Mouse (Mus musculus) thymus, adult 2 months (tissue): ENCODE measurements around the gene Wiz. TPM values are rescaled to one million over a fixed set of nuclear protein-coding genes. Genes with fewer than 3 reads are reported as not detected.

Source experiments
- DNase-seq: peaks from one replicate; pipeline ENCODE4 v3.0.0; 2021
- H3K27ac ChIP-seq: fragments of 200-500 bp; 2 replicates; pipeline ENCODE4 v1.5.1; 2012; ENCODE audit warnings: low read length, control low read depth; ENCODE audit not compliant: control insufficient read depth, insufficient read depth
- H3K27me3 ChIP-seq: fragments of 200-500 bp; 2 replicates; pipeline ENCODE4 v1.6.1; 2012; ENCODE audit warnings: mild to moderate bottlenecking, low read length, moderate library complexity, mixed read lengths; ENCODE audit not compliant: control insufficient read depth, insufficient read depth
- H3K36me3 ChIP-seq: fragments of 200-500 bp; 2 replicates; pipeline ENCODE4 v1.6.1; 2012; ENCODE audit warnings: mild to moderate bottlenecking, low read length, moderate library complexity; ENCODE audit not compliant: control insufficient read depth, insufficient read depth
- H3K4me1 ChIP-seq: fragments of 200-500 bp; replicated peaks from 2 replicates; pipeline ENCODE4 v1.6.1; 2012; ENCODE audit warnings: low read length; ENCODE audit not compliant: control insufficient read depth, insufficient read depth
- H3K4me3 ChIP-seq: fragments of 200-500 bp; 2 replicates; pipeline ENCODE4 v1.5.1; 2012; ENCODE audit warnings: mild to moderate bottlenecking, low read length, control low read depth, moderate library complexity; ENCODE audit not compliant: control insufficient read depth, insufficient read depth
- CTCF ChIP-seq: fragments of 200-500 bp; IDR thresholded peaks from 2 replicates; pipeline ENCODE4 v1.5.1; 2012; ENCODE audit warnings: mild to moderate bottlenecking, control low read depth, low read length, moderate library complexity, borderline replicate concordance; ENCODE audit not compliant: control insufficient read depth, poor library complexity, insufficient read depth; ENCODE audit errors: extremely low read depth
- POLR2A ChIP-seq: fragments of 200-500 bp; IDR thresholded peaks from 2 replicates; pipeline ENCODE4 v1.6.1; 2012; ENCODE audit warnings: mild to moderate bottlenecking, low read length, control low read depth, moderate library complexity; ENCODE audit not compliant: control insufficient read depth, poor library complexity, insufficient read depth; ENCODE audit errors: extremely low read depth
- WGBS: fragments of 180-500 bp; shearing (Covaris S2); methylation state at CpG from one replicate; pipeline ENCODE4 v1.1.7; 2018; 5-methylcytosine and 5-hydroxymethylcytosine counted together
- polyA plus RNA-seq: library from polyadenylated mRNA; depleted of rRNA; stranded (reverse); fragments of >200 nt; gene quantifications from 2 replicates; pipeline ENCODE4 v1.2.3, GENCODE M21; 2012; rRNA removed

Wiz gene
- 57.1 and 71.0 TPM in 2 replicates for polyA plus RNA-seq

DNA sequence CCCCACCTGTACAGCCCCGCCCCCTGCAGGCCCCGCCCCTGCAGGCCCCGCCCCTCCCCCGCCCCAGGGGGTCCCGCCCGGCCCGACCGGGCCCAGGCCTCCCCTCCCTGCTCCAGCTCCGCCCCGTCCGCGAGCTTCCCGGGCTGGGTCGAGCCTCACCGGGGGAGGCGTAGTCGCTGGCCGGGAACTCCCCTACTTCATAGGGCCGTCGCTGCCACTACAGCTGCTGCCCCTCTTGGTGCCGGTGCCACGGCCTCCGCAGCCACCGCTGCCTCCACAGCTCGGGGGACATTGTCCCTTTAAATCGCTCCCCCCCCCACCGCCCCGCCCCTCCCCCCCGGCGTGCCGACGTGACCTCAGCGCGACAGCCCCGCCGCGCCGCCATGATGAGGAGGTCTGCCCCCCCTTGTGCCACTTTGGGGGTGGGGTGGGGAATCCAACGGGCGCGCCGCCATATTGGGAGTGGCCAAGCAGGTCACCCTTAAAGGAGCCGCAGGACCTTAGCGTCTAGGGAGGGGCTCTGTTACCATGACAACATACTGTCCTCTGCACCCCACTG lies at the start of gene Wiz:
Gene Wiz (minus strand): TSS at position 339 of the 559 bp plus-strand sequence.
- Histone ChIP-seq H3K36me3 (peaks cover 33% of the 10 kb centered on the region), H3K27ac (no peak within 1 kb of the TSS), H3K4me1 (peaks cover 11% of the 10 kb centered on the region), H3K27me3 (no peaks in the 10 kb centered on the region), H3K4me3 (peak within 1 kb of the TSS; percentile 55)
- no peak for TF ChIP-seq POLR2A
- TF ChIP-seq CTCF: no peak; the same call in 1 of the 2 replicates
- peak; percentile 90 for DNase-seq
- 1% methylated on average over 31 of the region's 44 CpGs for WGBS

DNA sequence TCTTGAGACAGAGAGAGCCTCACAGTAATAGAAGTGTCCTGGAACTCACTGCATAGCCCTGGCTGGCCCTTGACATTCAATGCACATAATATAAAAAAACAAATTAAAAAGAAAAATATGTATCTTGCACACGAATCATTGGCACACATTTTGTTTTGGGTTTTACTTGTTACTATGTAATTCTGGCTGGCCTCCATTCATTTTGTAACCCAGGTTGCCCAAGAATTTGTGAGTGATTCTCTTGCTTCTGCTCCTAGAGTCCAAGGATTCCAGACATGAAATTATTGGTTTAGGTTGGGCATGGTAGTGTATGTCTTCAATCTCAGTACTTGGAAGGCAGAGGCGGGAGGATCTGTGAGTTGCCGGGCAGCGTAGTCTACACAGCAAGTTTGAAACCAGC lies 47.9 kb upstream of the Wiz start:
- no peaks in the 10 kb centered on the region for H3K36me3 ChIP-seq
- 95% methylated on average over 4 of the region's 4 CpGs for whole genome bisulfite sequencing
- TF ChIP-seq POLR2A: no peak
- H3K4me1 ChIP-seq: no peaks in the 10 kb centered on the region
- H3K27ac ChIP-seq: no peak overlapping the region
- no peak overlapping the region for H3K4me3 ChIP-seq
- DNase-seq: no peak
- no peaks in the 10 kb centered on the region for H3K27me3 ChIP-seq

GRCm38 (mm10) chr17:32435151-32435550 lies 45.9 kb upstream of the Wiz start:
- DNase-seq: no peak
- TF ChIP-seq CTCF: no peak
- TF ChIP-seq POLR2A: no peak
- WGBS: 92% methylated on average over 5 of the region's 5 CpGs
- Histone ChIP-seq H3K27me3 (no peaks in the 10 kb centered on the region), H3K27ac (no peak overlapping the region), H3K36me3 (no peaks in the 10 kb centered on the region), H3K4me3 (no peak overlapping the region), H3K4me1 (peaks cover 2% of the 10 kb centered on the region; the same call in 1 of the 2 replicates)

GRCm38 (mm10) chr17:32434324-32434723 lies 45.1 kb upstream of the Wiz start:
- H3K27ac ChIP-seq: no peak overlapping the region
- DNase-seq: no peak
- TF ChIP-seq POLR2A (no peak), CTCF (no peak)
- H3K4me3 ChIP-seq: no peak overlapping the region
- peaks cover 2% of the 10 kb centered on the region; the same call in 1 of the 2 replicates for H3K4me1 ChIP-seq
- WGBS: 71% methylated on average over 4 of the region's 4 CpGs
- no peaks in the 10 kb centered on the region for H3K36me3 ChIP-seq
- H3K27me3 ChIP-seq: no peaks in the 10 kb centered on the region

GRCm38 (mm10) chr17:32431972-32432371 lies 42.7 kb upstream of the Wiz start:
- no peaks in the 10 kb centered on the region for H3K36me3 ChIP-seq
- WGBS: 52% methylated on average over 3 of the region's 3 CpGs
- no peak overlapping the region for H3K4me3 ChIP-seq
- H3K4me1 ChIP-seq: peaks cover 2% of the 10 kb centered on the region; the same call in 1 of the 2 replicates
- TF ChIP-seq CTCF (no peak), POLR2A (no peak)
- H3K27me3 ChIP-seq: no peaks in the 10 kb centered on the region
- peak; percentile 17 for DNase-seq
- no peak overlapping the region for H3K27ac ChIP-seq

- no peak for TF ChIP-seq CTCF
- TF ChIP-seq POLR2A: no peak
- Histone ChIP-seq H3K4me3 (no peak overlapping the region), H3K27me3 (no peaks in the 10 kb centered on the region), H3K4me1 (peaks cover 21% of the 10 kb centered on the region), H3K27ac (no peak overlapping the region), H3K36me3 (no peaks in the 10 kb centered on the region)
- no peak for DNase-seq
Observed at GRCm38 (mm10) chr17:32426610-32427009, 37.4 kb upstream of the Wiz start.

DNA sequence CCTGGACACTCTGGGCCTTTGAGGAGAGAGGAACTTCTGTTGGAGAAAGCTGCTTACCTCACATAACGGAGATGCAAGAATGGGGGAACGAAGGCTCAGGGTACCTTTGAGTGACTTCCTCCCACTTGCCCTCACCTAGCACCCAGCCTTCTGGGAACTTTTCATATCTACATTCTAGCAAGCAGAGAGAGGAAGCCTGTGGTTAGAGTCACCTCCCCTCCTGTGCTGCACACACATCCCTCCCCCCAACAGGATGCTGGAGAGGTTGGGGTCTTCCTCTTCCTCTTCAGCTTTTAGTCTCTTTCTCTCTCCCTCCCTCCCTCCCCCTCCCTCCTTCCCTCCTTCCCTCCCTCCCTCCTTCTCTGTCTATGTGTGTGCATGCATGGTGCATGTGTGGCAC lies 34.8 kb upstream of the Wiz start, which contains the start of gene Pglyrp2:
Gene Pglyrp2 (minus strand): TSS at position 134 of the 400 bp plus-strand sequence.
- Histone ChIP-seq H3K27me3 (no peaks in the 10 kb centered on the region), H3K27ac (peak within 1 kb of the TSS; percentile 81), H3K4me3 (peak within 1 kb of the TSS; percentile 33), H3K4me1 (peaks cover 22% of the 10 kb centered on the region), H3K36me3 (peaks cover 8% of the 10 kb centered on the region; the same call in 1 of the 2 replicates)
- WGBS: 1% methylated on average over 2 of the region's 2 CpGs
- no peak for TF ChIP-seq CTCF
- TF ChIP-seq POLR2A: peak; percentile 30; the same call in 1 of the 2 replicates
- peak; percentile 87 for DNase-seq
